Mouse (Mus musculus): Measurements from ENCODE around the gene Rps27a. TPM values are rescaled to one million over a fixed set of nuclear protein-coding genes. Genes with fewer than 3 reads are reported as not detected.
"Not testable (repeated sequence)": the region's sequence is repeated elsewhere in the genome, so short reads cannot be mapped to it uniquely, and the experiment has no call there.

The Rps27a gene
- polyA plus RNA-seq, 1 experiment, result 1,963 TPM

- WGBS, result 8% methylated on average over 1 of the region's 1 CpGs
- Histone ChIP-seq H3K4me1 (ENCODE audit: control insufficient read depth, insufficient read depth, low read length) (peaks cover 1% of the 10 kb centered on the region; the same call in 1 of the 2 replicates), H3K4me3 (replicated peaks; ENCODE audit: control insufficient read depth, low read depth, low read length) (no peak overlapping the region), H3K27ac (ENCODE audit: control insufficient read depth, insufficient read depth, low read depth, low read length, poor library complexity) (no peak overlapping the region)
- TF ChIP-seq CTCF (IDR thresholded peaks at IDR 0.05; ENCODE audit: control insufficient read depth, insufficient read depth, low read length), result no peak
- no peak for TF ChIP-seq POLR2A (IDR thresholded peaks at IDR 0.05; ENCODE audit: borderline replicate concordance, control insufficient read depth, low read depth, low read length)
Observed at GRCm38 (mm10) chr11:29549425-29549778, 1.5 kb upstream of the Rps27a start.

DNA sequence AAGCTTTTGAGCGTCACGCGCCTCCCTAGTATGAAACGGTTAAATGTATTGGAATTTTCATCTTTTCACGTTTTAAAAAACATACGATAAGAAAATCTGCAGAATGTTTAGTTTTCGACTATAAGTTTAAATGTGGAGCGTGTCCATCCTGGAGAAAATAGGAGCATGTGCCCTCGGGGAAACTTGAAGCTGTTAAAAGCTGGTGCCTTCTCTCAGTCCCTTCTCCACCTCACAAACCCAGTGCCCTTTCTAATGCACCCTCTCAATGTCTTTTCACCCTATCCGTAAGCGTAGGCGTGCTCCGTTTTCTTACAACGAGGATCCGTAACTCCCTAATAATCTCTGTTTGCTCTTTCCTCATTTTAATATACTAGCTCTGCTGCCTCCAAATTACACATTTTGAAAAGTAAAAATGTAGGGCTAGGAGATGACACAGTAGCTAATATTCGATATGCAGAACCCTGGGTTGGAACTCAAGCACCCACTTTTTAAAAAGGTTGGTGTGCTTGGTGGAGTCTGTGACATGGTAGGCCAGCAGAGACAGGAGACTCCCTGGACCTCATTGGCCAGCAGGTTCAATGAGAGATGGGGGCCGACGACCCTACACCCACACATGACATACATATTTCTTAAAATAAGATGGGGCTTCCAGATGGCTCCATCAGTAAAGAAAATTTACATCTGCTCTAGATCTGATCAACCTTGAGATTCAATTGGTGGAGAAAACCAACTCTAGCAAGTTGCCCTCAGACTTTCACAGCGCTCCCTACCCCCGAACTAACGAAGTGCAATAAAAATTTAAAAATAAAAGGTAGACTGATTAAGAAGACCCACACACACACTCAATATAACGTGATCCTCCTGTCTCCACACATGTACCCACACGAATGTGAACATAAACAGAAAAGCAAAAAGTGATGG is 855 bp upstream of the Rps27a start:
- Histone ChIP-seq H3K4me3 (replicated peaks; ENCODE audit: control insufficient read depth, low read depth, low read length) (peak overlapping the region; percentile 78), H3K4me1 (ENCODE audit: control insufficient read depth, insufficient read depth, low read length) (peaks cover 1% of the 10 kb centered on the region; the same call in 1 of the 2 replicates), H3K27ac (ENCODE audit: control insufficient read depth, insufficient read depth, low read depth, low read length, poor library complexity) (peak overlapping the region; percentile 39)
- TF ChIP-seq POLR2A (IDR thresholded peaks at IDR 0.05; ENCODE audit: borderline replicate concordance, control insufficient read depth, low read depth, low read length) (no peak), CTCF (IDR thresholded peaks at IDR 0.05; ENCODE audit: control insufficient read depth, insufficient read depth, low read length) (no peak)
- 16% methylated on average over 23 of the region's 23 CpGs for WGBS

DNA sequence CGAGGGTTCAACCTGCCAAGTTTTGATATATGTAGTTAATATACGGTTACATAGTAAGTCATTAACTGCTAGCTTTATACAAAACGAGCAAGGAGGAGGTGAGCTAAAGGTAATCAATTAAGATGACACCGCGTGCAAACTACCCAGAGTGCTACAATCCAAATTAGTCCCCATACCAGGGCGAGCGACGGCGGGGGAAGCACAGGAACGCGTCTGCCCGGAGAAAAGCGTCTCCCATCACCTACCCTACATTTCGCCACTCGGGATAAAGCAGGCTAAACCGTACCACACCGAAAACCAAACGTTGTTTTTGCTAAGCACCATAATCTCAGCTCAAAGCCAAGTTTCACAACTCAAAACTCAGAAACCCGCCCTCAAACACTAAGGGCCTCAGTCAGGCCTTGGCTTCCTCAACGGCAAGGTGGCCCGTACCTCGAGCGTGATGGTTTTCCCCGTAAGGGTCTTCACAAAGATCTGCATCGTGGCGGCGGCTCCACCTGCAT is 609 bp downstream of the Rps27a start:
- H3K27ac ChIP-seq (ENCODE audit: control insufficient read depth, insufficient read depth, low read depth, low read length, poor library complexity), result peak overlapping the region; percentile 84
- peaks cover 1% of the 10 kb centered on the region; the same call in 1 of the 2 replicates for H3K4me1 ChIP-seq (ENCODE audit: control insufficient read depth, insufficient read depth, low read length)
- under 1% methylated on average over 27 of the region's 27 CpGs for WGBS
- no peak for TF ChIP-seq CTCF (IDR thresholded peaks at IDR 0.05; ENCODE audit: control insufficient read depth, insufficient read depth, low read length)
- peak overlapping the region; percentile 91 for H3K4me3 ChIP-seq (replicated peaks; ENCODE audit: control insufficient read depth, low read depth, low read length)

DNA sequence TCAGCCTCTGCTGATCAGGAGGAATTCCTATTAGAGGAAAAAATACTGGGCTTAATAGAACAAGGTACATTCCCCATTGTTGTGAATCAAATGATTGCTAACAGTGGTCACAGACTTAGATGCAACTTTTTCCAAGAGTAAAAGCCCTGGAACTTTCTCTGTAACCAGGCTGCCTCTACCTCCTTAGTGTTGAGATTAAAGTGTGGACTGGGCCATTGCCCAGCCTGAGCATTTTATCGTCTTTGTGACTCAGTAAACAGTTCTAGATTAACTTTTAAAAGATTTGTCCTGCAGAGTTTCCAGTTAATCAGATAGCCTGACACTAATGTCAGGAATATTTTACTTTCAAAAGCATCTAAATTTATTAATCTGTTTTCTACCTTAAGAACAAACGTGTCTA is 1.1 kb downstream of the Rps27a start:
- 14% methylated on average over 2 of the region's 2 CpGs for WGBS
- H3K4me1 ChIP-seq (ENCODE audit: control insufficient read depth, insufficient read depth, low read length), result peaks cover 1% of the 10 kb centered on the region; the same call in 1 of the 2 replicates
- no peak overlapping the region for H3K4me3 ChIP-seq (replicated peaks; ENCODE audit: control insufficient read depth, low read depth, low read length)
- no peak overlapping the region for H3K27ac ChIP-seq (ENCODE audit: control insufficient read depth, insufficient read depth, low read depth, low read length, poor library complexity)
- no peak for TF ChIP-seq CTCF (IDR thresholded peaks at IDR 0.05; ENCODE audit: control insufficient read depth, insufficient read depth, low read length)
- TF ChIP-seq POLR2A (IDR thresholded peaks at IDR 0.05; ENCODE audit: borderline replicate concordance, control insufficient read depth, low read depth, low read length), result no peak

GRCm38 (mm10) chr11:29546297-29546696 is 1.6 kb downstream of the Rps27a start:
- not testable (repeated sequence) for H3K27ac ChIP-seq (ENCODE audit: control insufficient read depth, insufficient read depth, low read depth, low read length, poor library complexity); H3K4me3 ChIP-seq (replicated peaks; ENCODE audit: control insufficient read depth, low read depth, low read length); H3K4me1 ChIP-seq (ENCODE audit: control insufficient read depth, insufficient read depth, low read length)
- WGBS, result 42% methylated on average over 2 of the region's 2 CpGs

DNA sequence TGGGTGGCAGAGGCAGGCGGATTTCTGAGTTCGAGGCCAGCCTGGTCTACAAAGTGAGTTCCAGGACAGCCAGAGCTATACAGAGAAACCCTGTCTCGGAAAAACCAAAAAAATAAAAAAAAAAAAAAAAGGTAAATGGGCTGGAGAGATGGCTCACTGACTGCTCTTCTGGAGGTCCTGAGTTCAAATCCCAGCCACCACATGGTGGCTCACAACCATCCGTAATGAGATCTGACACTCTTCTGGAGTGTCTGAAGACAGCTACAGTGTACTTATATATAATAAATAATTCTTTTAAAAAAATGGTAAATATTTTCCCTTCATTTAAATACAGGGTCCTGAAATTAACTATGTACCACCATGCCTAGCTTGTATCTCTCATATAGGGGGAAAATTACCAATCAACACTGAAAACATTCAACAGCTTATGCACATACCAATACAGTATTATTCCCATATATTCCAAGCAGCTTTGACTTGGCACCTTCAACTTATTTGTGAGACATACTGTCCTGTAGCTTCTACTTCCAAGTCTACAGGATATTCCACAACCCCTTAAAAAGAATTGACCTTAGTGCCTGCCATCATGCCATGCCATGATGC is 2.7 kb downstream of the Rps27a start:
- H3K4me1 ChIP-seq (ENCODE audit: control insufficient read depth, insufficient read depth, low read length); H3K27ac ChIP-seq (ENCODE audit: control insufficient read depth, insufficient read depth, low read depth, low read length, poor library complexity); H3K4me3 ChIP-seq (replicated peaks; ENCODE audit: control insufficient read depth, low read depth, low read length): not testable (repeated sequence)
- WGBS, result 82% methylated on average over 4 of the region's 4 CpGs

DNA sequence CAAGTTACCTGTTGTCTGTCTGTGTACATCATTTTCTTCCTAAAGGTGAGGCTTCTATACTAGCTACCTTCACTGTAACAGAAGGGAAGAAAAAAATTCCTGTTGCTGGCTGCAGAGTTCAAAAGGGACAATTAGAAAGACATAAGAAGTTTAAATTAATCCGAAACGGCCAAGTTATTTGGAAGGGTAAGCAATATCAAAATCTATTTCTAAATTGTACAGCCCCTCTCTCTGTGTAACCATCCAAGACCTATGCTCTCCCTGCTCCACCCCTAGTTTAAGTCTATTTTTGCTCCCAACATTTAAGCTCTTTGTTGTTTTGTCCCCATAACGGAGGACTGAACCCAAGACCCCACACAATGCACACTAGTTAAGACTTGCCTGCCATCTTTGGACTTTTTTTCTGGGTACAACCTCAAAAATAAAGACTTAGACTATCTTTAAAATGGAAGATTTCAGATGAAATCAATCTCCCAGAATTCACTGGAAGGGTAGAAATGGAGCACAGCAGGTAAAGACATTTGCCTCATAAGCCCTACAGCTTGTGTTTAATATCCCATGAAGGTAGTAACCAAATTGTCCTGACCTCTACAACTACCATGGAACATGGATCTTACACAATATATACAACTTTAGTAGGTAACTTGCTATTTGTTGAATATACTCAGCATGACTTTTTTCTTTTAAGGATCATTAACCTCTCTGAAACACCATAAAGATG is 3.5 kb downstream of the Rps27a start:
- no peak overlapping the region for H3K4me3 ChIP-seq (replicated peaks; ENCODE audit: control insufficient read depth, low read depth, low read length)
- no peak for TF ChIP-seq CTCF (IDR thresholded peaks at IDR 0.05; ENCODE audit: control insufficient read depth, insufficient read depth, low read length)
- no peak for TF ChIP-seq POLR2A (IDR thresholded peaks at IDR 0.05; ENCODE audit: borderline replicate concordance, control insufficient read depth, low read depth, low read length)
- 88% methylated on average over 3 of the region's 3 CpGs for WGBS

DNA sequence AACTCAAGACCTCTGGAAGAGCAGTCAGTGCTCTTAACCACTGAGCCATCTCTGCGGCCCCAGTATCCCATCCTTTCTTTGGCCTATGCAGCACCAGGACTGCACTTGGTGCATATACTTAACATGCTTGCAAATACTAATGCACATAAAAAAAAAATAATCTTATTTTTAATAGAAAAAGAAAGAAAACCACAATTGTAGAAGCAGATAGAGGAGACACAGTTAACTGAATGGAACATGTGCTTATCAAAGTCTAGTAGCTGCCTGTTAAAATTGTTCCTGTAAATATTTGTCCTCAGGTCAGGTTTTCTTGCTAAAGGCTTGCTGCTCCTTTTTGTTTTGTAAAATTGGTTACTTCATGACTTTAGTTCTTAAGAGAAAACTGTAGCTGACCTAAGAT is 9.7 kb downstream of the Rps27a start:
- TF ChIP-seq CTCF (IDR thresholded peaks at IDR 0.05; ENCODE audit: control insufficient read depth, insufficient read depth, low read length), result no peak
- WGBS, result 74% methylated on average over 1 of the region's 1 CpGs
- H3K27ac ChIP-seq (ENCODE audit: control insufficient read depth, insufficient read depth, low read depth, low read length, poor library complexity), result no peak overlapping the region
- no peaks in the 10 kb centered on the region for H3K4me1 ChIP-seq (ENCODE audit: control insufficient read depth, insufficient read depth, low read length)
- H3K4me3 ChIP-seq (replicated peaks; ENCODE audit: control insufficient read depth, low read depth, low read length), result no peak overlapping the region

More for the DNA sequence above, 3.5 kb downstream of the Rps27a start:
- Histone ChIP-seq H3K27ac (ENCODE audit: control insufficient read depth, insufficient read depth, low read depth, low read length, poor library complexity) (no peak overlapping the region), H3K4me1 (ENCODE audit: control insufficient read depth, insufficient read depth, low read length) (no peaks in the 10 kb centered on the region; the same call in 1 of the 2 replicates)
